24 mouse cellular contexts compared by ENCODE assay signal in genomic region chr8:88045995-88046394, GRCm38 (mm10).
"Had no signal": no experiment of that assay in that cellular context is flagged by ENCODE, and none has a peak within 500 bp of the region (broad histone marks: within the 10 kb centered on the region; RNA-seq: fewer than 3 reads in every experiment).

No protein-coding gene starts in this region.

- H3K36me3 ChIP-seq: heart, embryonic 10.5 days; heart, embryonic 12.5 days; hindbrain, embryonic 10.5 days; hindbrain, embryonic 12.5 days; intestine, embryonic 15.5 days; limb, embryonic 10.5 days; limb, embryonic 12.5 days had no signal

- DNase-seq: gastrocnemius, adult 2 months; gastrocnemius, postnatal 10 days; gastrocnemius, postnatal 25 days; heart, adult 18-20 months; heart, postnatal 10 days; heart, postnatal 4 days; kidney, adult 18-20 months; kidney, adult 8-10 months; kidney, postnatal 10 days; kidney, postnatal 25 days; kidney, postnatal 4 days had no signal

- ATAC-seq: hindbrain, embryonic 16.5 days; inflammation-experienced regulatory T-cells, adult 6 months; intestine, embryonic 15.5 days; intestine, postnatal 0 days had no signal

- H3K27ac ChIP-seq: gastrocnemius, adult 2 months; heart, embryonic 10.5 days; hindbrain, embryonic 10.5 days; hindbrain, embryonic 12.5 days; hindbrain, embryonic 14.5 days; intestine, embryonic 15.5 days; layer of hippocampus, adult 2 months; left cerebral cortex, adult 2 months; limb, embryonic 10.5 days; limb, embryonic 12.5 days had no signal

- H3K4me2 ChIP-seq: heart, embryonic 12.5 days; hindbrain, embryonic 12.5 days; hindbrain, embryonic 14.5 days; intestine, embryonic 15.5 days; limb, embryonic 12.5 days had no signal

- H3K27me3 ChIP-seq: heart, embryonic 12.5 days; hindbrain, embryonic 12.5 days; intestine, embryonic 15.5 days; limb, embryonic 12.5 days had no signal

- H3K9ac ChIP-seq: heart, embryonic 12.5 days; hindbrain, embryonic 12.5 days; hindbrain, embryonic 14.5 days; intestine, embryonic 15.5 days; limb, embryonic 12.5 days had no signal

- H3K4me1 ChIP-seq: hindbrain, embryonic 10.5 days; hindbrain, embryonic 12.5 days; limb, embryonic 10.5 days; limb, embryonic 12.5 days had no signal

- H3K4me3 ChIP-seq: gastrocnemius, adult 2 months; heart, embryonic 10.5 days; heart, embryonic 12.5 days; hindbrain, embryonic 10.5 days; hindbrain, embryonic 12.5 days; intestine, embryonic 15.5 days; layer of hippocampus, adult 2 months; left cerebral cortex, adult 2 months; limb, embryonic 10.5 days; limb, embryonic 12.5 days had no signal

- H3K9me3 ChIP-seq: heart, embryonic 10.5 days; heart, embryonic 12.5 days; hindbrain, embryonic 10.5 days; hindbrain, embryonic 12.5 days; intestine, embryonic 15.5 days; limb, embryonic 10.5 days; limb, embryonic 12.5 days had no signal
